Mouse (Mus musculus): ENCODE measurements at regions not wholly inside any gene's neighbourhood (a gene's known extent, or its start where the extent isn't known, plus 50 kb on each side); places are given as distances from the start of the nearest gene placed in this dataset.
"Not testable (repeated sequence)": the region's sequence is repeated elsewhere in the genome, so short reads cannot be mapped to it uniquely, and the experiment has no call there.

- no peak for DNase-seq
Measured at GRCm38 (mm10) chr4:67378632-67379031, 551.2 kb downstream of the Tlr4 start.

- DNase-seq = no peak
Measured at GRCm38 (mm10) chr4:67387834-67388233, 560.5 kb downstream of the Tlr4 start.

GRCm38 (mm10) chr4:67402977-67403376, 575.6 kb downstream of the Tlr4 start:
- no peak for DNase-seq

- DNase-seq = no peak
Measured at GRCm38 (mm10) chr4:67424064-67424463, 596.7 kb downstream of the Tlr4 start.

- no peak for DNase-seq
Measured at GRCm38 (mm10) chr4:67425712-67426111, 598.3 kb downstream of the Tlr4 start.

GRCm38 (mm10) chr4:67447835-67448234, 620.5 kb downstream of the Tlr4 start:
- DNase-seq = no peak

- DNase-seq = not testable (repeated sequence)
Measured at GRCm38 (mm10) chr4:67459871-67460270, 632.5 kb downstream of the Tlr4 start.

- no peak for DNase-seq
Measured at GRCm38 (mm10) chr4:67473034-67473433, 645.6 kb downstream of the Tlr4 start.

GRCm38 (mm10) chr4:67477264-67477845, 650.0 kb downstream of the Tlr4 start:
- peak; percentile 83 for DNase-seq

- no peak for DNase-seq
Measured at GRCm38 (mm10) chr4:67478081-67478480, 650.7 kb downstream of the Tlr4 start.

GRCm38 (mm10) chr4:67522235-67522634, 694.9 kb downstream of the Tlr4 start:
- no peak for DNase-seq

GRCm38 (mm10) chr4:67523158-67523557, 695.8 kb downstream of the Tlr4 start:
- peak; percentile 14 for DNase-seq

- DNase-seq = no peak
Measured at GRCm38 (mm10) chr4:67529586-67529985, 702.2 kb downstream of the Tlr4 start.

- no peak for DNase-seq
Measured at GRCm38 (mm10) chr4:67539466-67539865, 712.1 kb downstream of the Tlr4 start.

GRCm38 (mm10) chr4:67546013-67546412, 718.6 kb downstream of the Tlr4 start:
- DNase-seq = peak; percentile 15

- DNase-seq = no peak
Measured at GRCm38 (mm10) chr4:67547957-67548356, 720.6 kb downstream of the Tlr4 start.

GRCm38 (mm10) chr4:67553511-67553910, 726.1 kb downstream of the Tlr4 start:
- no peak for DNase-seq

- no peak for DNase-seq
Measured at GRCm38 (mm10) chr4:67574816-67575215, 747.4 kb downstream of the Tlr4 start.

- no peak for DNase-seq
Measured at GRCm38 (mm10) chr4:67589501-67589900, 762.1 kb downstream of the Tlr4 start.

- no peak for DNase-seq
Measured at GRCm38 (mm10) chr4:67589976-67590727, 762.8 kb downstream of the Tlr4 start.

GRCm38 (mm10) chr4:67607166-67607565, 779.8 kb downstream of the Tlr4 start:
- no peak for DNase-seq

GRCm38 (mm10) chr4:67614486-67615067, 787.2 kb downstream of the Tlr4 start:
- no peak for DNase-seq

- DNase-seq = no peak
Measured at GRCm38 (mm10) chr4:67626641-67627040, 799.3 kb downstream of the Tlr4 start.

- DNase-seq = no peak
Measured at GRCm38 (mm10) chr4:67646090-67646489, 818.7 kb downstream of the Tlr4 start.

Data from embryo, embryonic 11 days (tissue).